Comparison of ENCODE assay signal across 9 mouse cellular contexts in the genomic region with DNA sequence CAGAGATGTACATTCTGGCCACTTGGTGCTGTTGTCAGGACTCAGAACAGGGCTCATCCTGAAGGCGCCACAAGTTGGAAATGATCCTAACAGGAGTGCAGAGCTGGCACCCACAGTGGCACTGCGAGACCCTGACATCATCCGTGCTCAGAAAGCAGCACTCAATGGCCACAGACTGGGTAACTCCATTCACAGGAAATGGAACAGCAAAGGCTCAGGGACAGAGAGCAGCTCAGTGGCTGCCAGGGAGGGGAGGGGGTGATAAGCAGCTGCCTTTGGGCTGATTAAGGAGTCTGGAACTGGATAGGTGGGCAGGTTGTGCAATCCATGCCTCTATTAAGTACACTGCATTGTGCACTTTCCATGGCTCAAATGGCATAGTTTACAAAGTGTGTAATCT. TPM values are rescaled to one million over a fixed set of nuclear protein-coding genes. Genes with fewer than 3 reads are reported as not detected.
DNase-seq lines count a peak whose midpoint lies in the region; ATAC-seq and TF ChIP-seq lines count a peak whose summit lies in the region.
"Had no signal": no experiment of that assay in that cellular context is flagged by ENCODE, and none has a peak within 500 bp of the region (broad histone marks: within the 10 kb centered on the region; RNA-seq: fewer than 3 reads in every experiment).

No protein-coding gene starts in this region.

- peak overlapping the region; percentile 86 for H3K27ac ChIP-seq in heart, embryonic 15.5 days
- no peak overlapping the region for H3K27ac ChIP-seq in embryonic facial prominence, embryonic 14.5 days (replicated peaks; ENCODE audit: low read depth, low read length)
- H3K27ac ChIP-seq: liver, embryonic 15.5 days had no signal

- H3K9ac ChIP-seq in heart, embryonic 15.5 days, result no peak overlapping the region
- H3K9ac ChIP-seq in embryonic facial prominence, embryonic 14.5 days (ENCODE audit: low read depth, low read length), result no peak overlapping the region
- H3K9ac ChIP-seq: liver, embryonic 15.5 days had no signal

- H3ac ChIP-seq in C2C12 (ENCODE audit: control insufficient read depth, insufficient read length, low read depth), result no peak overlapping the region

- H3K4me3 ChIP-seq in heart, embryonic 15.5 days, result no peak overlapping the region
- H3K4me3 ChIP-seq in C2C12 (ENCODE audit: insufficient read depth, poor library complexity, severe bottlenecking), result no peak overlapping the region
- H3K4me3 ChIP-seq in embryonic facial prominence, embryonic 14.5 days (ENCODE audit: low read depth, low read length), result no peak overlapping the region
- H3K4me3 ChIP-seq: liver, embryonic 15.5 days had no signal

- H3K79me2 ChIP-seq in C2C12 (ENCODE audit: control insufficient read depth, insufficient read depth), result peaks cover 54% of the 10 kb centered on the region

- WGBS in heart, embryonic 15.5 days, result 59% methylated on average over 3 of the region's 3 CpGs
- WGBS in embryonic facial prominence, embryonic 14.5 days, result 84% methylated on average over 3 of the region's 3 CpGs

- H3K79me3 ChIP-seq in C2C12 (ENCODE audit: low read depth), result peaks cover 9% of the 10 kb centered on the region

- H3K27me3 ChIP-seq in heart, embryonic 15.5 days, result peaks cover 7% of the 10 kb centered on the region; the same call in 1 of the 2 replicates
- no peaks in the 10 kb centered on the region for H3K27me3 ChIP-seq in C2C12 (ENCODE audit: control insufficient read depth, insufficient read depth, insufficient read length)
- no peaks in the 10 kb centered on the region for H3K27me3 ChIP-seq in embryonic facial prominence, embryonic 14.5 days (replicated peaks; ENCODE audit: control insufficient read depth, insufficient read depth, low read length)

- H3K4me2 ChIP-seq in heart, embryonic 15.5 days, result peak overlapping the region; percentile 26; the same call in 1 of the 2 replicates
- no peak overlapping the region for H3K4me2 ChIP-seq in embryonic facial prominence, embryonic 14.5 days (ENCODE audit: low read depth, low read length)
- H3K4me2 ChIP-seq: liver, embryonic 15.5 days had no signal

- no peaks in the 10 kb centered on the region for H3K9me3 ChIP-seq in heart, embryonic 15.5 days (replicated peaks)
- H3K9me3 ChIP-seq in embryonic facial prominence, embryonic 14.5 days (ENCODE audit: control insufficient read depth, low read length), result no peaks in the 10 kb centered on the region
- H3K9me3 ChIP-seq: liver, embryonic 15.5 days had no signal

- TF ChIP-seq CTCF in C2C12 (IDR thresholded peaks at IDR 0.05; ENCODE audit: control insufficient read depth, insufficient read depth, insufficient read length), result no peak

- no peak for DNase-seq in heart, postnatal 10 days
- peak; percentile 50 for DNase-seq in embryonic facial prominence, embryonic 14.5 days (ENCODE audit: low spot score)
- peak; percentile 56 for DNase-seq in induced T-regulatory cell, adult 2 months (ENCODE audit: low read depth)
- DNase-seq in yolk sac, embryonic 10.5 days (ENCODE audit: low spot score), result no peak
- DNase-seq in spleen, adult 12 weeks (ENCODE audit: low spot score), result no peak
- DNase-seq in embryo, embryonic 10.5 days (ENCODE audit: low spot score), result no peak

- ATAC-seq in heart, embryonic 15.5 days (replicated peaks; ENCODE audit: insufficient number of reproducible peaks, insufficient read depth, low FRiP score, low read depth), result no peak
- ATAC-seq in embryonic facial prominence, embryonic 14.5 days (ENCODE audit: low read depth), result no peak; the same call in 1 of the 2 replicates

- peaks cover 98% of the 10 kb centered on the region for H3K4me1 ChIP-seq in heart, embryonic 15.5 days (replicated peaks)
- H3K4me1 ChIP-seq in embryonic facial prominence, embryonic 14.5 days (ENCODE audit: control insufficient read depth, insufficient read depth, low read length), result peaks cover 65% of the 10 kb centered on the region

- intact Hi-C loops in heart, postnatal 10 days (cut with DNase I), result no loop called here

- H3K36me3 ChIP-seq in heart, embryonic 15.5 days, result no peaks in the 10 kb centered on the region; the same call in 1 of the 2 replicates
- H3K36me3 ChIP-seq in C2C12 (ENCODE audit: control insufficient read depth, insufficient read depth), result no peaks in the 10 kb centered on the region
- no peaks in the 10 kb centered on the region for H3K36me3 ChIP-seq in embryonic facial prominence, embryonic 14.5 days (ENCODE audit: control insufficient read depth, insufficient read depth, low read length)

TF ChIP-seq in C2C12, 6 proteins besides CTCF, POLR2A, EP300 and RAD21:
- TF ChIP-seq CEBPB (IDR thresholded peaks at IDR 0.05; ENCODE audit: low read depth), result peak; percentile 42
- TF ChIP-seq MYOG (IDR thresholded peaks at IDR 0.05; ENCODE audit: control insufficient read depth, extremely low read depth, insufficient read length), result no peak

RNA-seq across cellular contexts. Expression of a gene that starts 20.0 kb away (rescaled TPM):
- 10.8 and 24.2 TPM in 2 replicates for polyA plus RNA-seq in heart, embryonic 15.5 days (2015; fragmentation: Nextera tagmentation; extraction: Ambion mirVana)
- total RNA-seq in heart, postnatal 10 days (2021), result 10 to 100 TPM; 54.0 to 54.3 TPM
- 4.5 TPM for polyA plus RNA-seq in C2C12 (2012; fragmentation: generic; extraction: Trizol)
- 29.9 and 35.8 TPM in 2 replicates for polyA plus RNA-seq in embryonic facial prominence, embryonic 14.5 days (2014; fragmentation: Nextera tagmentation; extraction: Ambion mirVana)

RNA-seq across cellular contexts. Expression of a gene that starts 51.4 kb away (rescaled TPM):
- polyA plus RNA-seq in heart, embryonic 15.5 days (2015; fragmentation: Nextera tagmentation; extraction: Ambion mirVana), result 10.5 and 14.5 TPM in 2 replicates
- 10 to 100 TPM; 38.2 to 45.5 TPM for total RNA-seq in heart, postnatal 10 days (2021)
- 19.5 TPM for polyA plus RNA-seq in C2C12 (2012; fragmentation: generic; extraction: Trizol)
- polyA plus RNA-seq in embryonic facial prominence, embryonic 14.5 days (2014; fragmentation: Nextera tagmentation; extraction: Ambion mirVana), result 38.6 and 42.0 TPM in 2 replicates

Comparison
In these comparisons a context has a peak if more than half of its experiments do, and no peak if none do; other contexts are left out.
1. DNase-seq: peak in embryonic facial prominence, embryonic 14.5 days (single experiment) and induced T-regulatory cell, adult 2 months (single experiment); none in heart, postnatal 10 days (0 of 2), yolk sac, embryonic 10.5 days (single experiment), spleen, adult 12 weeks (single experiment) and embryo, embryonic 10.5 days (single experiment).